Mouse (Mus musculus) spleen, postnatal 0 days (tissue): ENCODE measurements around the gene Fat1. TPM values are rescaled to one million over a fixed set of nuclear protein-coding genes. Genes with fewer than 3 reads are reported as not detected.

Experiments
- polyA plus RNA-seq: library from polyadenylated mRNA; unstranded; fragments of >200 nt; fragmentation: Nextera tagmentation; extraction: Ambion mirVana; gene quantifications from 2 replicates; pipeline ENCODE4 v1.2.1, GENCODE M21; 2015

Gene Fat1
- 1.8 and 2.3 TPM in 2 replicates for polyA plus RNA-seq

GRCm38 (mm10) chr8:44934850-44935497 is at the start of gene Fat1:
Gene Fat1 (plus strand): TSS chr8:44935447.

GRCm38 (mm10) chr8:45068759-45069386 is 133.6 kb downstream of the Fat1 start, which contains the start of gene Mtnr1a:
Gene Mtnr1a (plus strand): TSS chr8:45069137.

Other genes starting within 250 kb of the Fat1 start
- gene Mtnr1a, start 133.7 kb downstream of the Fat1 start, polyA plus RNA-seq, result not detected in 2 replicates